Mouse (Mus musculus): ENCODE measurements around the gene Gadd45g.

Gene Gadd45g

GRCm38 (mm10) chr13:51885594-51885993, 39.1 kb downstream of the Gadd45g start:
- DNase-seq (ENCODE audit: low spot score): no peak

GRCm38 (mm10) chr13:51886085-51886484, 39.6 kb downstream of the Gadd45g start:
- no peak for DNase-seq (ENCODE audit: low spot score)

- DNase-seq (ENCODE audit: low spot score): no peak
These were observed 40.2 kb downstream of the Gadd45g start for GRCm38 (mm10) chr13:51886723-51887122.

- no peak for DNase-seq (ENCODE audit: low spot score)
These were observed 41.9 kb downstream of the Gadd45g start for GRCm38 (mm10) chr13:51888426-51888825.

- no peak for DNase-seq (ENCODE audit: low spot score)
These were observed 45.5 kb downstream of the Gadd45g start for GRCm38 (mm10) chr13:51891825-51892532.

- no peak for DNase-seq (ENCODE audit: low spot score)
These were observed 51.1 kb downstream of the Gadd45g start for GRCm38 (mm10) chr13:51897579-51897978.

Measured in lung, postnatal 25 days (tissue).